Mouse (Mus musculus) lung, adult 2 months (tissue): ENCODE measurements around the gene Fkbp6.

ENCODE experiments used
- CTCF ChIP-seq: fragments of 200-500 bp; IDR thresholded peaks from 2 replicates; pipeline ENCODE4 v1.5.1; 2011; ENCODE audit warnings: mild to moderate bottlenecking, low read length, control low read depth; ENCODE audit not compliant: insufficient read depth
- POLR2A ChIP-seq: fragments of 200-500 bp; IDR thresholded peaks from 2 replicates; pipeline ENCODE4 v1.6.1; 2011; ENCODE audit warnings: low read depth, mild to moderate bottlenecking, control low read depth, low read length, borderline replicate concordance; ENCODE audit errors: extremely low read depth

DNA sequence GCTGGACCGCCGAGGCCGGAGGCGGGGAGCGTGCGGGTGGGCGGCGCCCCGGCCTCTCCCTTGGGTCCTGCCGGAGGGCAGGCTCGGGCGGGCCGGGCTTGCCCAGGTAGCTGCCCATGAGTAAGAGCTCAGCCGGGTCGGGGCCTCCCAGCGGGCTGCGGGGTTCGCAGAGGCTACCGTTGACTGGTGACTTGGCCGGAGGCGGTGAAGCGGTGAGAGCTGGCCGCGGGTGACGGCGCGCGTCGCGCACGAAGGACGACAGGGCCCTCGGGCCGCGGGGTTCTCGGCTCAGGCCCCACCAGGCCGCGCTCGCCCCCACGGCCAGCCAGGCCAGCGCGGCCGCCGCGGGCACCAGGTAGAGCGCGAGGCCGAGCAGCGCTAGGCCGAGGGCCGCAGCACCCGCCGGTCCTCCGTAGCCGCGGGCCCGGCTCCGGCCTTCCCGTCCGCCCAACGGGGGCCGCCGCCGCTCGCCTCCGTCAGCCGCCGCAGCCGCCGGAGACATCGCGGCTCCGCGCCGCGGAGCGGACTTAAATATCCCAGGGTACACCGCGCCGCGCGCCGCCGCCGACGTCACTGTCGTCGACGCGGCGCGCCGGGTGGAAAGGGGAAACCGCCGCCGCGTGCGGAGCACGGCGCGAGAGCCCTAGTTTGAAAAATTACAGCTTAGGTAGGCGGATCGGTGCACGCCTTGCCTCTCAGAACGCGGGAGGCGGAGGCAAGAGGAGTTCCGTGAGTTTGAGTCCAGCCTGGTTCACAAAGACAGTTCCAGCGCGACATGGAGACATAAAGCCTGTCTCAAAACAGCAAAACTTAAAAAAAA is 44.4 kb upstream of the Fkbp6 start, which contains the start of gene Pom121:
- TF ChIP-seq CTCF (no peak), POLR2A (0 out of 2 replicates have a peak, but pooled peaks have one; percentile 21)
